Mouse (Mus musculus): ENCODE measurements at regions not wholly inside any gene's neighbourhood (a gene's known extent, or its start where the extent isn't known, plus 50 kb on each side); places are given as distances from the start of the nearest gene placed in this dataset.
"Not testable (repeated sequence)": the region's sequence is repeated elsewhere in the genome, so short reads cannot be mapped to it uniquely, and the experiment has no call there.

DNA sequence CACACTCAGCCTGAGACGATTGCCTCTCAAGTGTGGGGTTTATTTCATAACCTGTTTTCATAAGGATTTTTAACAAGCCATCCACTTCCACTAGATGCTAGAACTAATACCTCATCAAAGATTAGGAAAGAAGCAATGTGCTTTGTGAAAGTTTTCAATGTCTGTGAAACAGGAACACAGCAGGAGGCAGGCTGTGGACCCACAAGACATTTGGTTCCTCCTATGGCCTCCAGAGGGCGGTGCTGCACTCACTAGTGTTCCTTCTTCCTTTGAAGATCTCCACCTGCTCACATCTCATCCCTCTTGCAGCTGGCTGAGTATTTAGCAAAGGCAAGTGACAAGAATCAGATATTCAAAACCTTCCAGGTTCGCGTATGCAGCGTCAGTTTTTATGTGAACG lies 735.6 kb upstream of the Olfr1507 start:
- not testable (repeated sequence) for TF ChIP-seq CTCF, EP300 (IDR thresholded peaks at IDR 0.05; ENCODE audit: low read depth)

All from heart, postnatal 0 days (tissue).